Mouse (Mus musculus) spleen, adult 2 months (tissue): Measurements from ENCODE around the gene Mpc2.

Experiments
- CTCF ChIP-seq: fragments of 200-500 bp; IDR thresholded peaks from 2 replicates; pipeline ENCODE4 v1.5.1; 2011; ENCODE audit warnings: mild to moderate bottlenecking, inconsistent platforms; ENCODE audit not compliant: insufficient read depth, insufficient read length, insufficient replicate concordance; ENCODE audit errors: extremely low read depth
- POLR2A ChIP-seq: fragments of 200-500 bp; IDR thresholded peaks from 2 replicates; pipeline ENCODE4 v1.6.1; 2011; ENCODE audit warnings: low read depth, low read length, inconsistent platforms

DNA sequence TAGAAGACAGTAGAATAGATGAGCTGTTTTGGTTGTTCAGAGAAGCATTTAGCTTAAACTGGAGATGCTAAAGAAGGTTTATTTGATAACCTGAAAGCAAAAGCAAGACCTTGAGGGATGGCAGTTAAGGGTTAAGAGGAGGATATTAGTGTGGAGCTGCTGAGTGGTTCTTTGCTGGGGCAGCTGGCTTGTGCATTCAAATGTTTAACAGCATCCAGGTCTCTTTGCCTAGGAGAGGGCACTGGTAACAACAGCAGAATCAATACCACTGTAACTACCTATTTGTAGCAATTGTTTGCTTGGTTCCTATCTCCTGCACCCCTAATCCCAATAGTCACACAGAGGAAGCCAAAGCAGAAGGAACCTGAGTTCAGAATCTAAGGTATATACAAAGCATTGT, 9.3 kb downstream of the Mpc2 start:
- no peak for TF ChIP-seq CTCF
- TF ChIP-seq POLR2A = no peak
